Mouse (Mus musculus): ENCODE data around the gene 0610040J01Rik. TPM values are rescaled to one million over a fixed set of nuclear protein-coding genes. Genes with fewer than 3 reads are reported as not detected.
A peak's percentile ranks its signal among the peaks of the same experiment; 100 is the strongest.

Gene 0610040J01Rik
- total and polyA plus RNA-seq, 3 experiments, result not detected

GRCm38 (mm10) chr5:63886709-63887108 lies 74.5 kb downstream of the 0610040J01Rik start:
- H3K79me2 ChIP-seq (replicated peaks; ENCODE audit: control insufficient read depth, extremely low read depth, insufficient read depth, poor library complexity, severe bottlenecking), result no peaks in the 10 kb centered on the region
- dilution Hi-C loops (cut with MboI; ENCODE audit: extremely low pct_ligation_motif_present, extremely low pct_unique_long_range_greater_than_20kb, low sequenced_read_pairs), result no loop called here
- H3K9me3 ChIP-seq (replicated peaks; ENCODE audit: low read length), result no peaks in the 10 kb centered on the region

DNA sequence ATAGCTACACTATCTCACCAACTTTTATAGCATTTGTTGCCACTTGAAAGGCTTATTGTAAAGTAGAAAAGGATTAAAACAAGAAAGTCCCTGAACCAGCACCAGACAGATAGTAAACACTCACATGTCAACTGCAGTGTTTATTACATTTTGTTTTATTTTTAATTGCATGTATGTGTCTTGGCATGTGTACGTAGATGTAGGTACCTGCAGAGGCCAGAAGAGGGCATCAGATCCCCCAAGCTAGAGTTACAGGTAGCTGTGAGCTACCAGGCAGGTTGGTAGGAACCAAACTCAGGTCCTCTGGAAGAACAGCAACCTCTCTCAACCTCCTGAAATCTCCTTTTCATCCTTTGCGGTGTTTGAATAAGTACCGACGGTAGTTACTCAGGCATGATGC lies 74.9 kb downstream of the 0610040J01Rik start:
- DNase-seq (ENCODE audit: extremely low read depth), result no peak
- TF ChIP-seq POLR2A (IDR thresholded peaks at IDR 0.05; ENCODE audit: low read depth, low read length), result no peak
- TF ChIP-seq UBTF (IDR thresholded peaks at IDR 0.05; ENCODE audit: low read depth, low read length), result no peak
- no peak for TF ChIP-seq JUN (IDR thresholded peaks at IDR 0.05; ENCODE audit: insufficient read depth, low read depth, low read length)
- TF ChIP-seq CHD2 (IDR thresholded peaks at IDR 0.05; ENCODE audit: low read length), result no peak
- TF ChIP-seq HCFC1 (IDR thresholded peaks at IDR 0.05; ENCODE audit: low read depth, low read length), result no peak
- no peak for TF ChIP-seq CHD1 (IDR thresholded peaks at IDR 0.05; ENCODE audit: low read depth, low read length)
- no peak for TF ChIP-seq TCF12 (IDR thresholded peaks at IDR 0.05; ENCODE audit: low read depth, low read length)
- no peak for TF ChIP-seq JUND (conservative IDR thresholded peaks at IDR 0.05; ENCODE audit: low read depth, low read length)
- no peak for TF ChIP-seq NRF1 (IDR thresholded peaks at IDR 0.05; ENCODE audit: low read depth, low read length)
- TF ChIP-seq BHLHE40 (IDR thresholded peaks at IDR 0.05; ENCODE audit: low read depth, low read length), result no peak
- TF ChIP-seq USF1 (IDR thresholded peaks at IDR 0.05; ENCODE audit: low read depth, low read length), result no peak
- no peak for TF ChIP-seq CTCF (conservative IDR thresholded peaks at IDR 0.05 in 1 of 2, IDR thresholded peaks at IDR 0.05 in 1 of 2; ENCODE audit: low read depth in 2 of 2, low read length in 2 of 2)
- TF ChIP-seq GABPA (IDR thresholded peaks at IDR 0.05; ENCODE audit: insufficient replicate concordance, low read depth, low read length), result no peak
- no peak for TF ChIP-seq MYC (IDR thresholded peaks at IDR 0.05; ENCODE audit: low read depth, low read length)
- no peak for TF ChIP-seq NELFE (IDR thresholded peaks at IDR 0.05; ENCODE audit: low read depth, low read length)
- no peak for TF ChIP-seq ELF1 (IDR thresholded peaks at IDR 0.05; ENCODE audit: low read depth, low read length)
- no peak for TF ChIP-seq POLR2AphosphoS2 (IDR thresholded peaks at IDR 0.05; ENCODE audit: low read depth, low read length)
- TF ChIP-seq IRF4 (IDR thresholded peaks at IDR 0.05; ENCODE audit: low read depth, low read length), result no peak
- TF ChIP-seq KAT2A (IDR thresholded peaks at IDR 0.05; ENCODE audit: insufficient replicate concordance, low read length), result no peak
- TF ChIP-seq TBP (conservative IDR thresholded peaks at IDR 0.05; ENCODE audit: low read depth, low read length), result no peak
- dilution Hi-C loops (cut with MboI; ENCODE audit: extremely low pct_ligation_motif_present, extremely low pct_unique_long_range_greater_than_20kb, low sequenced_read_pairs), result no loop called here

More at GRCm38 (mm10) chr5:63886709-63887108, 74.5 kb downstream of the 0610040J01Rik start:
- TF ChIP-seq TBP (conservative IDR thresholded peaks at IDR 0.05; ENCODE audit: low read depth, low read length) (no peak), TCF12 (IDR thresholded peaks at IDR 0.05; ENCODE audit: low read depth, low read length) (no peak), PAX5 (IDR thresholded peaks at IDR 0.05; ENCODE audit: low read length) (no peak), SMC3 (IDR thresholded peaks at IDR 0.05; ENCODE audit: low read depth, low read length) (peak; percentile 80), EP300 (IDR thresholded peaks at IDR 0.05; ENCODE audit: low read length) (no peak), SIN3A (IDR thresholded peaks at IDR 0.05; ENCODE audit: low read length) (no peak), IRF4 (IDR thresholded peaks at IDR 0.05; ENCODE audit: low read depth, low read length) (no peak), HCFC1 (IDR thresholded peaks at IDR 0.05; ENCODE audit: low read depth, low read length) (no peak), RCOR1 (conservative IDR thresholded peaks at IDR 0.05; ENCODE audit: low read depth, low read length) (no peak), MAX (IDR thresholded peaks at IDR 0.05; ENCODE audit: low read length) (no peak), MAFK (IDR thresholded peaks at IDR 0.05; ENCODE audit: insufficient replicate concordance, low read length) (no peak), JUND (conservative IDR thresholded peaks at IDR 0.05; ENCODE audit: low read depth, low read length) (no peak), RAD21 (IDR thresholded peaks at IDR 0.05; ENCODE audit: low read depth, low read length) (peak; percentile 63), POLR2A (IDR thresholded peaks at IDR 0.05; ENCODE audit: low read depth, low read length) (no peak), GABPA (IDR thresholded peaks at IDR 0.05; ENCODE audit: insufficient replicate concordance, low read depth, low read length) (no peak), KAT2A (IDR thresholded peaks at IDR 0.05; ENCODE audit: insufficient replicate concordance, low read length) (no peak), NELFE (IDR thresholded peaks at IDR 0.05; ENCODE audit: low read depth, low read length) (no peak), MYC (IDR thresholded peaks at IDR 0.05; ENCODE audit: low read depth, low read length) (no peak), UBTF (IDR thresholded peaks at IDR 0.05; ENCODE audit: low read depth, low read length) (no peak), USF2 (conservative IDR thresholded peaks at IDR 0.05; ENCODE audit: low read depth, low read length) (no peak), BHLHE40 (IDR thresholded peaks at IDR 0.05; ENCODE audit: low read depth, low read length) (no peak), POLR2AphosphoS2 (IDR thresholded peaks at IDR 0.05; ENCODE audit: low read depth, low read length) (no peak), ZC3H11A (IDR thresholded peaks at IDR 0.05; ENCODE audit: low read depth, low read length) (no peak), CHD2 (IDR thresholded peaks at IDR 0.05; ENCODE audit: low read length) (no peak), CTCF (conservative IDR thresholded peaks at IDR 0.05 in 1 of 2, IDR thresholded peaks at IDR 0.05 in 1 of 2; ENCODE audit: low read depth in 2 of 2, low read length in 2 of 2) (peak; percentile 73 to 78)
- in situ Hi-C loops (cut with MboI; ENCODE audit: low pct_ligation_motif_present, low pct_unique_long_range_greater_than_20kb, low sequenced_read_pairs), result no loop called here
- Histone ChIP-seq H3K4me1 (ENCODE audit: control insufficient read depth in 1 of 2, insufficient read depth in 2 of 2) (no peaks in the 10 kb centered on the region), H3K36me3 (replicated peaks in 1 of 2; ENCODE audit: control insufficient read depth in 1 of 2, insufficient read depth in 1 of 2, low read length in 1 of 2) (no peaks in the 10 kb centered on the region), H3K27ac (ENCODE audit: insufficient read depth, low read depth) (no peak overlapping the region), H3K4me2 (ENCODE audit: insufficient read depth, low read depth, poor library complexity, severe bottlenecking) (no peak overlapping the region), H3K27me3 (replicated peaks) (no peaks in the 10 kb centered on the region), H3K4me3 (replicated peaks in 1 of 3; ENCODE audit: low read depth in 2 of 3, low read length in 2 of 3, poor library complexity in 1 of 3) (no peak overlapping the region), H3K9ac (ENCODE audit: insufficient read depth, low read depth) (no peak overlapping the region)
- DNase-seq (ENCODE audit: extremely low read depth), result peak; percentile 39

More for the DNA sequence above, 74.9 kb downstream of the 0610040J01Rik start:
- Histone ChIP-seq H3K9ac (ENCODE audit: insufficient read depth, low read depth) (no peak overlapping the region), H3K9me3 (replicated peaks; ENCODE audit: low read length) (no peaks in the 10 kb centered on the region), H3K27me3 (replicated peaks) (no peaks in the 10 kb centered on the region), H3K79me2 (replicated peaks; ENCODE audit: control insufficient read depth, extremely low read depth, insufficient read depth, poor library complexity, severe bottlenecking) (no peaks in the 10 kb centered on the region), H3K27ac (ENCODE audit: insufficient read depth, low read depth) (no peak overlapping the region), H3K4me2 (ENCODE audit: insufficient read depth, low read depth, poor library complexity, severe bottlenecking) (no peak overlapping the region), H3K36me3 (replicated peaks in 1 of 2; ENCODE audit: control insufficient read depth in 1 of 2, insufficient read depth in 1 of 2, low read length in 1 of 2) (no peaks in the 10 kb centered on the region), H3K4me1 (ENCODE audit: control insufficient read depth in 1 of 2, insufficient read depth in 2 of 2) (no peaks in the 10 kb centered on the region), H3K4me3 (replicated peaks in 1 of 3; ENCODE audit: low read depth in 2 of 3, low read length in 2 of 3, poor library complexity in 1 of 3) (no peak overlapping the region)
- in situ Hi-C loops (cut with MboI; ENCODE audit: low pct_ligation_motif_present, low pct_unique_long_range_greater_than_20kb, low sequenced_read_pairs), result no loop called here

Data from CH12.LX (cell line).